Mouse (Mus musculus) erythroblast, embryonic 14.5 days (primary cell): Measurements from ENCODE around the gene Lgals3. TPM values are rescaled to one million over a fixed set of nuclear protein-coding genes. Genes with fewer than 3 reads are reported as not detected.
"Not testable (repeated sequence)": the region's sequence is repeated elsewhere in the genome, so short reads cannot be mapped to it uniquely, and the experiment has no call there.

Experiments
- H3K27me3 ChIP-seq: 2 replicates; pipeline ENCODE4 v1.6.1; 2012; ENCODE audit warnings: inconsistent platforms; ENCODE audit not compliant: control insufficient read depth
- H3K36me3 ChIP-seq: 2 replicates; pipeline ENCODE4 v1.6.1; 2012; ENCODE audit warnings: mild to moderate bottlenecking, inconsistent platforms; ENCODE audit not compliant: control insufficient read depth
- H3K4me1 ChIP-seq: 2 replicates; pipeline ENCODE4 v1.6.1; 2012; ENCODE audit warnings: inconsistent platforms; ENCODE audit not compliant: control insufficient read depth
- H3K4me3 ChIP-seq: replicated peaks from 2 replicates; pipeline ENCODE3; 2012; ENCODE audit warnings: moderate library complexity, mild to moderate bottlenecking, inconsistent platforms
- H3K9me3 ChIP-seq: 2 replicates; pipeline ENCODE4 v1.6.1; 2012; ENCODE audit warnings: low read length, inconsistent platforms, mixed read lengths; ENCODE audit not compliant: control insufficient read depth
- GATA1 ChIP-seq: IDR thresholded peaks from 2 replicates; pipeline ENCODE4 v1.6.1; 2012; ENCODE audit warnings: low read length, inconsistent platforms, mixed read lengths
- TAL1 ChIP-seq: IDR thresholded peaks from 3 replicates; pipeline ENCODE4 v1.6.1; 2012; ENCODE audit warnings: low read length, inconsistent platforms, mixed read lengths
- polyA plus RNA-seq: library from polyadenylated mRNA; stranded (reverse); fragments of >175 nt; gene quantifications from 2 replicates; pipeline ENCODE4 v1.2.3, GENCODE M21; 2012

Lgals3 gene
- polyA plus RNA-seq, result 1.9 and 3.3 TPM in 2 replicates

DNA sequence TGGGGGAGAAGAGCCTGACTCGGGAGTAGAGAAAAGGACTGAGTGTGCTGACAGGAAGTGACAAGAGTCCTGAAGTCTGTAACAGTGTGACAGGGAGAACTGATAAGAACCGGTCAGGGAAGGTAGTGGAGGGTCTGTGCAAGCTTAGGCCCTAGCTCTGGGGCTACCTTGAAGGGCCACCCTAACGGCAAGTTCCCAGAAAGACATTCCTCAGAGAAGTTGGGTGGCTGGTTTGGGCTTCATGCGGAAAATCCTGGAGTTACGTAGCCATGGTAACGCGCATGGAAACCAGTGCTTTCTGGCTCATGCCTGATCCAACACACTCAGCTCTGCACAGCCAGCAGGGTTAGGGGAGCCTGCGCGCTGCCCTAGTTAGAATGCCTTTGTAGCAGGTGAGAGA lies at the start of gene Lgals3:
Lgals3 (plus strand) TSS at position 291 of the 400 bp plus-strand sequence.
- Histone ChIP-seq H3K27me3 (peaks cover 13% of the 10 kb centered on the region), H3K4me3 (no peak within 1 kb of the TSS), H3K9me3 (no peaks in the 10 kb centered on the region), H3K4me1 (peaks cover 24% of the 10 kb centered on the region), H3K36me3 (no peaks in the 10 kb centered on the region)
- TF ChIP-seq GATA1 (no peak), TAL1 (no peak)

DNA sequence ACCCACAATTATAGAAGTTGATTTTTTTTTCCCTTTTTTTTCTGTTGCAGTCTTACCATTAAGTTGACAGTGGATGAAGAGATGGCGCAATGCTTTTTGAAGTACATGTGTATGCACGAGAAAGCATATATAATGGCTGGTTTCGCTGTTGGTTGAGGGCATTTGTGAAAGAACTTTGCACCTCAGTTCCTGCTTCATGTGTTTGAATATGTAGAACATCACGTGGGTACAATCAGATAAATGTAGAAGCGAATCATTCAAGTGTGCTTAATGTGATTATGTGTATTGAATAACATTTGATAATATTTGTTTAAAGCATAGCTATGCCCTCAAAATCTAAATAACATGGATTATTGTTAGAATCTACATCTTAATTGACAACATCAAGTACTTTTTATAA lies 48.2 kb upstream of the Lgals3 start:
- Histone ChIP-seq H3K4me1 (peaks cover 42% of the 10 kb centered on the region), H3K9me3 (no peaks in the 10 kb centered on the region), H3K4me3 (no peak overlapping the region), H3K27me3 (no peaks in the 10 kb centered on the region), H3K36me3 (peaks cover 74% of the 10 kb centered on the region)
- no peak for TF ChIP-seq GATA1
- TF ChIP-seq TAL1, result no peak

DNA sequence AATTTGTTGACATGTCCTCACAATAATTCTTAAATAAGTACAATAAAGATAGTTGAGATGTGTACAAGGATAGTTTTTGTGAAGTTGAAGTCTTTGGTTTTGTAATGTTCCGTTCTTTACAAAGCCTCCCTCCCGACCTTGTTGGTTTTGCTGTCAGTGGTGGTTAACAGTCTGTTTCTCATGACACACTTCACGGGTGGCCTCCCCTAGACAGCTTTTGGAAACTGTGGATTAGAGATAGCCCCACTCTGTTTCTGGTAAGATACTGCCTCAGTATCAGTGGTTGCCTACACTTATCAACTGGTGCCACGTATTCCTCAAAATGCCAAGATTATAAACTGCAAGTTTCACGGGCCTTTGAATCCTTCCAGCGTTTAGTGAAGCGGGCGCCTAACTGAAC lies 46.0 kb upstream of the Lgals3 start:
- TF ChIP-seq TAL1, result peak; percentile 28; the same call in 2 of the 3 replicates
- H3K4me3 ChIP-seq, H3K27me3 ChIP-seq, H3K9me3 ChIP-seq: not testable (repeated sequence)
- Histone ChIP-seq H3K36me3 (peaks cover 67% of the 10 kb centered on the region), H3K4me1 (peaks cover 58% of the 10 kb centered on the region)

DNA sequence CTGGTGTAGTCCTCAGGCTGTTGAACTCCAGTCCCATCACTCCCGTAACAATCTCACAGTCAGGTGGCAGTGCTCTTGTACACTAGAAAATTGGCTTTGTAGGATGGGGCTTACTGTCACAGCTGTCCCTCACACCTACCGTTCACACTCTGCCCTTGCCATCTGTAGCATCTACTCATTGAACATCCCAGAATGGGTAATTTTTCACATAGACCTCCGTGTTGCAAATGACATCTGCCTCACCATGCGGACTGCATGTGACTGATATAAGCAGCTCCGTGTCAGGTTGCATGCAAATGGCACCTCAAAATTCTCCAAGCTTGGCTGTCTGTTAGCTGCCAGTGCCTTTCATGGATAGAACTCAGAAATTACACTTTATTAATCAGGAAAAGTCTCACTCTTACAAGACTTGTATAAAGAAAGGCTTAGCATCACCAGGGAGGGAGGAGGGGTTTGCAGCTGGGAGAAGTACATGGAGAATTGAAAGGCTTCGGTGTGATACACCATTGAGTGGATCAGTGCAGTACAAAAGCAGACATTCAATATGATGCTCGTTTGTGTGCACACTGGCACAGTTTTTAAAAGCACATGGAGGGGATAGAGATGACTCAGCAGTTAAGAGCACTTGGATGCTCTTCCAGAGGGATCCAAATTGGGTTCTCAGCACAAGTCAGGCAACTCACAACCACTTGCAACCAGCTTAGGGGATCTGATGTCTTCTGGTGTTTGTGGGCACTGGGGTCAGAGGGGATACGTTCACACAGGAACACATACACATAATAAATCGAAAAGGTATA lies 41.4 kb upstream of the Lgals3 start:
- peaks cover 29% of the 10 kb centered on the region for H3K36me3 ChIP-seq
- H3K27me3 ChIP-seq, result no peaks in the 10 kb centered on the region
- no peak overlapping the region for H3K4me3 ChIP-seq
- TF ChIP-seq GATA1, result no peak
- no peak for TF ChIP-seq TAL1
- peaks cover 40% of the 10 kb centered on the region for H3K4me1 ChIP-seq
- H3K9me3 ChIP-seq, result no peaks in the 10 kb centered on the region

DNA sequence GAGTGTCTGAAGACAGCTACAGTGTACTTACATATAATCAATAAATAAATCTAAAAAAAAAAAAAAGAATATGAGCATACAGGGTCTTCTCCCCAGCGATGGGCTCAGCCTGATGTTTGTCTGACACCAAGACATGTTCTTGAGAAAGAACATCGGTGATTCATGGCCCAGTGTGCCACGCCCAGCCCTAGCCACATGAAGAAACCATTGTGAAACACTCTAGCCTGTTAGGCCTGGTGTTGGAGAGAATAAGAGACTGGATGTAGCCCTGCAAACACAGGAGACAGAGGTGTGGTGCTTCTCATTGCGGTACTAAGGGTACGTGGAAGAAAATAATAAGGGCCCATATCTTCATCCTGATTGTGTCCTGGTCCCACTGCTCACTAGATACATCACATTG lies 40.2 kb upstream of the Lgals3 start:
- Histone ChIP-seq H3K27me3 (no peaks in the 10 kb centered on the region), H3K4me3 (no peak overlapping the region), H3K9me3 (no peaks in the 10 kb centered on the region), H3K36me3 (peaks cover 27% of the 10 kb centered on the region), H3K4me1 (peaks cover 37% of the 10 kb centered on the region)
- TF ChIP-seq TAL1, result no peak
- no peak for TF ChIP-seq GATA1

DNA sequence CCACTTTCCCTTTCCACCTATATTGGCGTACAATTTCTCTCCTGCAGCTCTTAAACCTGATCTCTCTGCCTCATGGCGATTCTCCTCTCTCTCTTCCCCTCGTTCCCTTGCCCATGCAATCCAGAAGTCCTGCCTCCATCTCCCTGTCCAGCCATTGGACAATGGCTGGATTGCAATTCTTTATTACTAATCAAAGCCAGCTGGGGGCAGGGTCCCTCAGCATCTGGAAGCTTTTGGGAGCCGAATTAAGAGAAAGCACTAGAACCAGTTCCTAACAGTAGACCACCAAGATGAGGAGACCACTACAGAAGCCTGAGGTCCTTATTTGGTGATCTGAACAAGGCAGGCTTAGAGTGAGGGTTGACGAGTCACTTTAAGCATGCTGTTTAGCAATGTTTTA lies 35.6 kb upstream of the Lgals3 start:
- Histone ChIP-seq H3K4me1 (peaks cover 11% of the 10 kb centered on the region), H3K27me3 (no peaks in the 10 kb centered on the region), H3K4me3 (no peak overlapping the region), H3K9me3 (no peaks in the 10 kb centered on the region), H3K36me3 (no peaks in the 10 kb centered on the region)
- TF ChIP-seq TAL1, result no peak
- TF ChIP-seq GATA1, result no peak

DNA sequence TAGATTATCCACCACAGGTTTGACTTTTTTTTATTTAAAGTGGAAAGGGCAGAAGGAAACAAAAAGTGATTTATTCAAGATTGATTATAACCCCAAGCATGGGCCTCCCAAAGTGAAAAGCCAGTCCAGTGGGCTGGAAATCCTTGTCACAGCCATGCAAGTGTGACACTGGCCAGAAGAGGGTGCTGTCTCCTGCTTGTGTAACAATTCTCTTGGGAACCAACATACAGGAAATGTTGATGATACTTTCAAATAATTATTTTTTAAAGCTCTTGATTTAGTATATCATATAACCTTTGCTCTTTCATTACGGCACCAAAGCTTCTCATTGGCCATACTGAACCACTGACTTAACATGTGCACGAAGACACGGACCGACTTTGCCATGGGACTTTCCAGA lies 32.7 kb upstream of the Lgals3 start:
- no peaks in the 10 kb centered on the region for H3K9me3 ChIP-seq
- H3K4me1 ChIP-seq, result no peaks in the 10 kb centered on the region; the same call in 1 of the 2 replicates
- TF ChIP-seq GATA1, result no peak
- no peak for TF ChIP-seq TAL1
- no peaks in the 10 kb centered on the region for H3K27me3 ChIP-seq
- no peaks in the 10 kb centered on the region for H3K36me3 ChIP-seq
- H3K4me3 ChIP-seq, result no peak overlapping the region

DNA sequence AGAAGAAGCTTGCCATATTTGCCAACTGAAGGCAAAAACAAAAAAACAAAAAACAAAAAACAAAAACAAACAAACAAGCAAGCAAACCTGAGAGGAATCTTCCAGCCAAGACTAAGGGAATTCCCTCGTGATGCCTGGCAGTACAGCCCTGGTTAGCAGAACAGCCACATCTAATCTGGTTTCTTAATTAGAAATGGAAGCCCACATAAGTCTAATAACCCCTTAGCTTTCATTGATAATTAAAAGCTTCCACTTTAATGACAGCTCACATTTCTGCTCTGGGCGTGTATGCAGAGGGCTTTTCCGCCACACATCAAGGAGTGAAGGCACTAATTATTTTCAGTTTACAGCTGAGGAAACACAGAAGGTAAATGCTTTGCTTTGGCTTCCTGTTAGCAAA lies 32.3 kb upstream of the Lgals3 start:
- Histone ChIP-seq H3K27me3 (no peaks in the 10 kb centered on the region), H3K9me3 (no peaks in the 10 kb centered on the region), H3K36me3 (no peaks in the 10 kb centered on the region), H3K4me1 (peaks cover 2% of the 10 kb centered on the region), H3K4me3 (no peak overlapping the region)
- TF ChIP-seq TAL1 (no peak), GATA1 (no peak)

DNA sequence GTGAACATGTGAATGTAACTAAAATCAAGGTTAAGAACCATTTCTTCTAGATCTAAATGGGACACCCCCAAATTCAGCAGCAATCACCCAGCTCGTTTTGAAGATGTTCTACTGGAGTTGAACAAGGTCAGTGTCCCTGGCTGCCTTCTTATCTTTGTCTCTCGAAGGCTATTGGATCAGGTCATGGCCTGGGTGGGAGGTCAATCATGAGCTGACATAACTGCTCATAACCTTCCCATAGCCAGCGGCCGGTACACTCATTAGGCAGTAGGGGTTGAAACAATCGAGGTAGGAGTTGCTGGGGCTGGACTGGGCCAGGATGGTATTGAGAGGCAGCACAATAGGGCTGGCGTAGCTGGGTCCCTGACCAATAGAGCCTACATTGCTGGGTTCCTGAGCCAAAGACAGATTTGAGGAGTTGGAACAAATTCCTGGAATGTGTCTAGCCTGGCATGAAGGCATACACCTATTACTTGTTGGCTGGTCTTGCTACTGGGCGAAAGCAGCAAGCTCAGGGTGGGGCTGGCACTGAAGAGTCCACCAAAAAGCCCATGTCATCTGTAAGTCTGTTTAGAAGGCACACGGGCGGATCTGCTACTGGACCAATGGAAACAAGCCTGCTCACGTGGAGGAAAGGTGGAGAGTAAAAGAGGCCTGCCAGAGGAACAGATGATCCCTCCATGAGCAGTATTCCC lies 27.2 kb upstream of the Lgals3 start:
- Histone ChIP-seq H3K4me3 (no peak overlapping the region), H3K9me3 (no peaks in the 10 kb centered on the region), H3K27me3 (no peaks in the 10 kb centered on the region), H3K36me3 (no peaks in the 10 kb centered on the region), H3K4me1 (peaks cover 7% of the 10 kb centered on the region)
- TF ChIP-seq GATA1 (no peak), TAL1 (no peak)
